9 mouse cellular contexts compared by ENCODE assay signal in the genomic region with DNA sequence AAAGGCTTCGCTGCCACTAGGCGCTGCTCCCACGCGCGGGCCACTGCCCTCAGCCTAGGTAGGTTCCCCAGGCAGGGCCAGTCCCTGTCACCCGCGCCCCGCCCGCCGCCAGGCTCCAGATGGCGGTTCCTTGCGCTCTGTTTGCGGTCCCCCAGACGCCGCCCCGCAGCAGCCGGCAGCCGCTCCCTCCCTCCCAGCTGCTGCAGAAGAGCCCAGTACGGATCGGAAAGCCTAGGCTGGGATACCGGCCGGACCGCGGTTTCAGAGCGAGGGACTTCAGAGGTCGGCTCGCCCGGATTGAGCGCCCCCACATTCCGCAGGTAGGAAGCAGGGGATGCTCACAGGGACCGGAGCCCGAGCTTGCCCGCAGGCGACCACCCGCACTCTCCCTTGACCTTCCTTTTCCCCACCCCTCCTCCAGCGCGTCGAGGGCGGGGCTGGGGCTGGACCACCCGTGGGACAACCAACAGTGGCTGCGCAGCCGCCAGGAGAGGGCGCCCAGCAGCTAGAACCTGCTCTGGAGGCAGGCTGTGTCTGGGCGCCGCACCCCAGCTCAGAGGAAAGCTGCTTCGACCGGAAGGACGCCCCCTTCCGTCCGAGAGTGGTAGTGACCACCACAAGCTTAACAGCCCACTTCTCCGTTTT. TPM values are rescaled to one million over a fixed set of nuclear protein-coding genes. Genes with fewer than 3 reads are reported as not detected.
DNase-seq lines count a peak whose midpoint lies in the region; ATAC-seq and TF ChIP-seq lines count a peak whose summit lies in the region.
"Had no signal": no experiment of that assay in that cellular context is flagged by ENCODE, and none has a peak within 500 bp of the region (broad histone marks: within the 10 kb centered on the region; RNA-seq: fewer than 3 reads in every experiment).

A gene (plus strand): TSS at position 19 of the 645 bp plus-strand sequence.

- H3K4me3 ChIP-seq in embryonic facial prominence, embryonic 13.5 days, result peak within 1 kb of the TSS; percentile 50
- H3K4me3 ChIP-seq in kidney, embryonic 15.5 days (replicated peaks), result peak within 1 kb of the TSS; percentile 48
- H3K4me3 ChIP-seq in liver, adult 2 months (ENCODE audit: insufficient read depth, low read depth, low read length), result peak within 1 kb of the TSS; percentile 52; the same call in 1 of the 2 replicates
- H3K4me3 ChIP-seq in stomach, embryonic 14.5 days (ENCODE audit: low read depth, low read length), result peak within 1 kb of the TSS; percentile 48

- H3K9ac ChIP-seq in embryonic facial prominence, embryonic 13.5 days, result peak within 1 kb of the TSS; percentile 49; the same call in 1 of the 2 replicates
- H3K9ac ChIP-seq in kidney, embryonic 15.5 days, result 0 out of 2 replicates have a peak within 1 kb of the TSS, but pooled peaks have one; percentile 1
- no peak within 1 kb of the TSS for H3K9ac ChIP-seq in liver, adult 2 months (ENCODE audit: low read depth, low read length)
- no peak within 1 kb of the TSS for H3K9ac ChIP-seq in stomach, embryonic 14.5 days (replicated peaks; ENCODE audit: low read depth, low read length)

- TF ChIP-seq CTCF in liver, adult 2 months (IDR thresholded peaks at IDR 0.05; ENCODE audit: low read depth, low read length), result peak; percentile 77

- H3K27me3 ChIP-seq in embryonic facial prominence, embryonic 13.5 days, result peaks cover 78% of the 10 kb centered on the region
- peaks cover 76% of the 10 kb centered on the region for H3K27me3 ChIP-seq in kidney, embryonic 15.5 days
- peaks cover 29% of the 10 kb centered on the region for H3K27me3 ChIP-seq in liver, adult 2 months (ENCODE audit: control insufficient read depth, insufficient read depth, low read length)
- H3K27me3 ChIP-seq in stomach, embryonic 14.5 days (ENCODE audit: control insufficient read depth, insufficient read depth, low read length), result peaks cover 32% of the 10 kb centered on the region

- H3K4me2 ChIP-seq in embryonic facial prominence, embryonic 13.5 days, result peak within 1 kb of the TSS; percentile 77
- peak within 1 kb of the TSS; percentile 74 for H3K4me2 ChIP-seq in kidney, embryonic 15.5 days
- H3K4me2 ChIP-seq in stomach, embryonic 14.5 days (replicated peaks; ENCODE audit: low read depth, low read length), result peak within 1 kb of the TSS; percentile 63

- TF ChIP-seq POLR2A in liver, adult 2 months (IDR thresholded peaks at IDR 0.05; ENCODE audit: extremely low read depth, insufficient read depth, low read length), result no peak

- peak; percentile 86 for ATAC-seq in embryonic facial prominence, embryonic 13.5 days (ENCODE audit: insufficient number of reproducible peaks, insufficient read depth, low FRiP score, low TSS enrichment, low read depth)
- peak; percentile 96 for ATAC-seq in kidney, embryonic 15.5 days (replicated peaks; ENCODE audit: low FRiP score)
- peak; percentile 63 for ATAC-seq in monocyte, adult 5-6 weeks (replicated peaks; ENCODE audit: insufficient number of reproducible peaks, low FRiP score, low TSS enrichment, poor library complexity, severe bottlenecking)
- peak; percentile 89 for ATAC-seq in stomach, embryonic 14.5 days (ENCODE audit: insufficient number of reproducible peaks, insufficient read depth, low FRiP score, low read depth)

- no peaks in the 10 kb centered on the region for H3K36me3 ChIP-seq in embryonic facial prominence, embryonic 13.5 days
- H3K36me3 ChIP-seq in kidney, embryonic 15.5 days, result no peaks in the 10 kb centered on the region
- no peaks in the 10 kb centered on the region for H3K36me3 ChIP-seq in liver, adult 2 months (ENCODE audit: control insufficient read depth, insufficient read depth, low read length)
- H3K36me3 ChIP-seq in stomach, embryonic 14.5 days (ENCODE audit: control insufficient read depth, insufficient read depth, low read length), result no peaks in the 10 kb centered on the region

- peaks cover 40% of the 10 kb centered on the region for H3K4me1 ChIP-seq in embryonic facial prominence, embryonic 13.5 days
- H3K4me1 ChIP-seq in kidney, embryonic 15.5 days, result peaks cover 31% of the 10 kb centered on the region
- H3K4me1 ChIP-seq in liver, adult 2 months (ENCODE audit: control insufficient read depth, insufficient read depth, low read length), result peaks cover 2% of the 10 kb centered on the region; the same call in 1 of the 2 replicates
- peaks cover 10% of the 10 kb centered on the region; the same call in 1 of the 2 replicates for H3K4me1 ChIP-seq in stomach, embryonic 14.5 days (ENCODE audit: control insufficient read depth, insufficient read depth, low read length)

- peak; percentile 90 to 91 for DNase-seq in B cell, adult 2 months
- DNase-seq in adrenal gland, postnatal 4 days (ENCODE audit: low spot score in 2 of 2), result peak; percentile 35 to 37
- peak; percentile 69 to 76 for DNase-seq in heart, adult 9 months (ENCODE audit: low spot score in 2 of 2)
- no peak for DNase-seq in liver, adult 2 months (ENCODE audit: extremely low read depth, low read depth, low spot score)

- no peaks in the 10 kb centered on the region for H3K9me3 ChIP-seq in embryonic facial prominence, embryonic 13.5 days
- no peaks in the 10 kb centered on the region for H3K9me3 ChIP-seq in kidney, embryonic 15.5 days (replicated peaks)
- H3K9me3 ChIP-seq in stomach, embryonic 14.5 days (ENCODE audit: control insufficient read depth, low read depth, low read length), result no peaks in the 10 kb centered on the region

- no peak within 1 kb of the TSS for H3K27ac ChIP-seq in embryonic facial prominence, embryonic 13.5 days
- H3K27ac ChIP-seq in kidney, embryonic 15.5 days, result no peak within 1 kb of the TSS
- no peak within 1 kb of the TSS for H3K27ac ChIP-seq in liver, adult 2 months (replicated peaks; ENCODE audit: insufficient read depth, low read depth, low read length)
- no peak within 1 kb of the TSS for H3K27ac ChIP-seq in stomach, embryonic 14.5 days (ENCODE audit: low read length)

- H3K79me2 ChIP-seq in liver, adult 2 months (ENCODE audit: control insufficient read depth, insufficient read depth, low read length), result no peaks in the 10 kb centered on the region

- under 1% methylated on average over 51 of the region's 51 CpGs for WGBS in embryonic facial prominence, embryonic 13.5 days
- WGBS in kidney, embryonic 15.5 days, result under 1% methylated on average over 51 of the region's 51 CpGs
- whole genome bisulfite sequencing in liver, adult 2 months, result under 1% methylated on average over 51 of the region's 51 CpGs
- WGBS in stomach, embryonic 14.5 days, result 0% methylated on average over 46 of the region's 51 CpGs

RNA-seq across cellular contexts. Expression of the gene that starts here (rescaled TPM):
- total RNA-seq in adrenal gland, postnatal 4 days (2021), result under 1 TPM; 0.14 to 0.34 TPM
- polyA plus RNA-seq in embryonic facial prominence, embryonic 13.5 days (2015; fragmentation: Nextera tagmentation; extraction: Ambion mirVana), result 0.11 and 0.21 TPM in 2 replicates
- polyA plus RNA-seq in kidney, embryonic 15.5 days (2015; fragmentation: Nextera tagmentation; extraction: Ambion mirVana), result 0.08 TPM in 1 of 2 replicates, not detected in the other
- total RNA-seq in liver, adult 2 months (2014; rRNA removed), result not detected in 2 replicates
- not detected in 2 replicates for polyA plus RNA-seq in liver, adult 2 months (2012; rRNA removed)
- 0.19 TPM in 1 of 3 replicates, not detected in the others for total RNA-seq in monocyte, adult 5-6 weeks (2017)
- 0.22 TPM in 1 of 2 replicates, not detected in the other for polyA plus RNA-seq in stomach, embryonic 14.5 days (2014; fragmentation: Nextera tagmentation; extraction: Ambion mirVana)
- total RNA-seq: MEL had no signal

Comparison
In these comparisons a context has a peak if more than half of its experiments do, and no peak if none do; other contexts are left out.
1. Peak in DNase-seq in adrenal gland, postnatal 4 days; RNA of the gene not detected or under 1 TPM.
2. Peak in ATAC-seq, H3K4me3 ChIP-seq, H3K9ac ChIP-seq and H3K4me2 ChIP-seq in embryonic facial prominence, embryonic 13.5 days; RNA of the gene not detected or under 1 TPM.
3. Peak in ATAC-seq, H3K4me3 ChIP-seq, H3K9ac ChIP-seq and H3K4me2 ChIP-seq in kidney, embryonic 15.5 days; RNA of the gene not detected or under 1 TPM.
4. Peak in ATAC-seq in monocyte, adult 5-6 weeks; RNA of the gene not detected or under 1 TPM.
5. Peak in ATAC-seq, H3K4me3 ChIP-seq and H3K4me2 ChIP-seq in stomach, embryonic 14.5 days; RNA of the gene not detected or under 1 TPM.